Mouse (Mus musculus): Measurements from ENCODE around the gene Flnb. TPM values are rescaled to one million over a fixed set of nuclear protein-coding genes. Genes with fewer than 3 reads are reported as not detected.

Flnb gene
- total and polyA plus RNA-seq, 3 experiments: 0.43 to 2.0 (median 1.8) TPM

- peak; percentile 64; the same call in 1 of the 2 replicates for ATAC-seq (ENCODE audit: extremely low read depth, insufficient number of reproducible peaks, low FRiP score, poor library complexity, severe bottlenecking)
- no peak for DNase-seq (ENCODE audit: low spot score)
- H3K36me3 ChIP-seq (replicated peaks): no peaks in the 10 kb centered on the region
- H3K27me3 ChIP-seq (ENCODE audit: insufficient read depth, low read length): peaks cover 26% of the 10 kb centered on the region; the same call in 1 of the 2 replicates
- no peak overlapping the region for H3K4me3 ChIP-seq (ENCODE audit: low read depth, low read length)
- peak; percentile 40; the same call in 1 of the 2 replicates for TF ChIP-seq TAL1 (conservative IDR thresholded peaks at IDR 0.05; ENCODE audit: low read depth, low read length)
- no peak for TF ChIP-seq GATA2 (IDR thresholded peaks at IDR 0.05; ENCODE audit: borderline replicate concordance, low read depth, low read length)
- no peaks in the 10 kb centered on the region for H3K9me3 ChIP-seq (replicated peaks)
- H3K4me1 ChIP-seq (ENCODE audit: insufficient read depth, low read depth, low read length): peaks cover 26% of the 10 kb centered on the region
Observed at GRCm38 (mm10) chr14:7824651-7825268, 7.0 kb downstream of the Flnb start.

- Histone ChIP-seq H3K4me3 (ENCODE audit: low read depth, low read length) (no peak overlapping the region), H3K27me3 (ENCODE audit: insufficient read depth, low read length) (peaks cover 14% of the 10 kb centered on the region; the same call in 1 of the 2 replicates), H3K4me1 (ENCODE audit: insufficient read depth, low read depth, low read length) (peaks cover 24% of the 10 kb centered on the region), H3K36me3 (replicated peaks) (no peaks in the 10 kb centered on the region), H3K9me3 (replicated peaks) (no peaks in the 10 kb centered on the region)
- no peak for DNase-seq (ENCODE audit: low spot score)
- ATAC-seq (ENCODE audit: extremely low read depth, insufficient number of reproducible peaks, low FRiP score, poor library complexity, severe bottlenecking): no peak
- no peak for TF ChIP-seq TAL1 (conservative IDR thresholded peaks at IDR 0.05; ENCODE audit: low read depth, low read length)
- no peak for TF ChIP-seq GATA2 (IDR thresholded peaks at IDR 0.05; ENCODE audit: borderline replicate concordance, low read depth, low read length)
- no peak for TF ChIP-seq CTCF (IDR thresholded peaks at IDR 0.05; ENCODE audit: low read depth, low read length)
- no peak for TF ChIP-seq GATA1 (IDR thresholded peaks at IDR 0.05; ENCODE audit: borderline replicate concordance, low read length)
- no peak for TF ChIP-seq POLR2AphosphoS5 (IDR thresholded peaks at IDR 0.05; ENCODE audit: insufficient replicate concordance, low read depth, low read length)
Observed at GRCm38 (mm10) chr14:7826151-7826937, 8.6 kb downstream of the Flnb start.

GRCm38 (mm10) chr14:7829181-7829580, 11.4 kb downstream of the Flnb start:
- H3K4me3 ChIP-seq (ENCODE audit: low read depth, low read length): no peak overlapping the region
- no peaks in the 10 kb centered on the region for H3K9me3 ChIP-seq (replicated peaks)
- H3K4me1 ChIP-seq (ENCODE audit: insufficient read depth, low read depth, low read length): peaks cover 25% of the 10 kb centered on the region
- ATAC-seq (ENCODE audit: extremely low read depth, insufficient number of reproducible peaks, low FRiP score, poor library complexity, severe bottlenecking): no peak
- no peak for TF ChIP-seq TAL1 (conservative IDR thresholded peaks at IDR 0.05; ENCODE audit: low read depth, low read length)
- no peaks in the 10 kb centered on the region for H3K36me3 ChIP-seq (replicated peaks)
- DNase-seq (ENCODE audit: low spot score): no peak
- H3K27me3 ChIP-seq (ENCODE audit: insufficient read depth, low read length): 0 out of 2 replicates have a peak, but pooled peaks cover 4% of the 10 kb centered on the region

GRCm38 (mm10) chr14:7831770-7832439, 14.1 kb downstream of the Flnb start:
- Histone ChIP-seq H3K4me1 (ENCODE audit: insufficient read depth, low read depth, low read length) (peaks cover 3% of the 10 kb centered on the region; the same call in 1 of the 2 replicates), H3K9me3 (replicated peaks) (no peaks in the 10 kb centered on the region), H3K4me3 (ENCODE audit: low read depth, low read length) (no peak overlapping the region), H3K27me3 (ENCODE audit: insufficient read depth, low read length) (no peaks in the 10 kb centered on the region; the same call in 1 of the 2 replicates), H3K36me3 (replicated peaks) (no peaks in the 10 kb centered on the region)
- no peak for ATAC-seq (ENCODE audit: extremely low read depth, insufficient number of reproducible peaks, low FRiP score, poor library complexity, severe bottlenecking)
- DNase-seq (ENCODE audit: low spot score): no peak
- no peak for TF ChIP-seq CTCF (IDR thresholded peaks at IDR 0.05; ENCODE audit: low read depth, low read length)
- TF ChIP-seq POLR2AphosphoS5 (IDR thresholded peaks at IDR 0.05; ENCODE audit: insufficient replicate concordance, low read depth, low read length): no peak
- TF ChIP-seq GATA2 (IDR thresholded peaks at IDR 0.05; ENCODE audit: borderline replicate concordance, low read depth, low read length): no peak

- no peaks in the 10 kb centered on the region; the same call in 1 of the 2 replicates for H3K27me3 ChIP-seq (ENCODE audit: insufficient read depth, low read length)
- H3K4me3 ChIP-seq (ENCODE audit: low read depth, low read length): no peak overlapping the region
- DNase-seq (ENCODE audit: low spot score): no peak
- H3K9me3 ChIP-seq (replicated peaks): no peaks in the 10 kb centered on the region
- H3K4me1 ChIP-seq (ENCODE audit: insufficient read depth, low read depth, low read length): peaks cover 3% of the 10 kb centered on the region; the same call in 1 of the 2 replicates
- TF ChIP-seq GATA1 (IDR thresholded peaks at IDR 0.05; ENCODE audit: borderline replicate concordance, low read length) (no peak), TAL1 (conservative IDR thresholded peaks at IDR 0.05; ENCODE audit: low read depth, low read length) (no peak), POLR2AphosphoS5 (IDR thresholded peaks at IDR 0.05; ENCODE audit: insufficient replicate concordance, low read depth, low read length) (no peak), GATA2 (IDR thresholded peaks at IDR 0.05; ENCODE audit: borderline replicate concordance, low read depth, low read length) (no peak), CTCF (IDR thresholded peaks at IDR 0.05; ENCODE audit: low read depth, low read length) (no peak)
- no peaks in the 10 kb centered on the region for H3K36me3 ChIP-seq (replicated peaks)
- no peak for ATAC-seq (ENCODE audit: extremely low read depth, insufficient number of reproducible peaks, low FRiP score, poor library complexity, severe bottlenecking)
Observed at GRCm38 (mm10) chr14:7832440-7832783, 14.7 kb downstream of the Flnb start.

- H3K4me3 ChIP-seq (ENCODE audit: low read depth, low read length): no peak overlapping the region
- H3K9me3 ChIP-seq (replicated peaks): no peaks in the 10 kb centered on the region
- H3K36me3 ChIP-seq (replicated peaks): no peaks in the 10 kb centered on the region
- peaks cover 3% of the 10 kb centered on the region; the same call in 1 of the 2 replicates for H3K4me1 ChIP-seq (ENCODE audit: insufficient read depth, low read depth, low read length)
- DNase-seq (ENCODE audit: low spot score) (no peak), ATAC-seq (ENCODE audit: extremely low read depth, insufficient number of reproducible peaks, low FRiP score, poor library complexity, severe bottlenecking) (no peak)
- TF ChIP-seq GATA2 (IDR thresholded peaks at IDR 0.05; ENCODE audit: borderline replicate concordance, low read depth, low read length): no peak
- TF ChIP-seq TAL1 (conservative IDR thresholded peaks at IDR 0.05; ENCODE audit: low read depth, low read length): no peak
- TF ChIP-seq GATA1 (IDR thresholded peaks at IDR 0.05; ENCODE audit: borderline replicate concordance, low read length): no peak
- no peak for TF ChIP-seq CTCF (IDR thresholded peaks at IDR 0.05; ENCODE audit: low read depth, low read length)
- TF ChIP-seq POLR2AphosphoS5 (IDR thresholded peaks at IDR 0.05; ENCODE audit: insufficient replicate concordance, low read depth, low read length): no peak
- H3K27me3 ChIP-seq (ENCODE audit: insufficient read depth, low read length): no peaks in the 10 kb centered on the region; the same call in 1 of the 2 replicates
Observed at GRCm38 (mm10) chr14:7833458-7833857, 15.7 kb downstream of the Flnb start.

Measured in G1E (cell line).